Mouse (Mus musculus) 3134 (cell line): ENCODE data around the gene Dync1h1.
"Not testable (repeated sequence)": the region's sequence is repeated elsewhere in the genome, so short reads cannot be mapped to it uniquely, and the experiment has no call there.

Experiments
- DNase-seq: peaks from one replicate; pipeline ENCODE4 v3.0.0-alpha.2; 2011; ENCODE audit warnings: low spot score; ENCODE audit not compliant: insufficient read length; ENCODE audit errors: extremely low read depth

The Dync1h1 gene

DNA sequence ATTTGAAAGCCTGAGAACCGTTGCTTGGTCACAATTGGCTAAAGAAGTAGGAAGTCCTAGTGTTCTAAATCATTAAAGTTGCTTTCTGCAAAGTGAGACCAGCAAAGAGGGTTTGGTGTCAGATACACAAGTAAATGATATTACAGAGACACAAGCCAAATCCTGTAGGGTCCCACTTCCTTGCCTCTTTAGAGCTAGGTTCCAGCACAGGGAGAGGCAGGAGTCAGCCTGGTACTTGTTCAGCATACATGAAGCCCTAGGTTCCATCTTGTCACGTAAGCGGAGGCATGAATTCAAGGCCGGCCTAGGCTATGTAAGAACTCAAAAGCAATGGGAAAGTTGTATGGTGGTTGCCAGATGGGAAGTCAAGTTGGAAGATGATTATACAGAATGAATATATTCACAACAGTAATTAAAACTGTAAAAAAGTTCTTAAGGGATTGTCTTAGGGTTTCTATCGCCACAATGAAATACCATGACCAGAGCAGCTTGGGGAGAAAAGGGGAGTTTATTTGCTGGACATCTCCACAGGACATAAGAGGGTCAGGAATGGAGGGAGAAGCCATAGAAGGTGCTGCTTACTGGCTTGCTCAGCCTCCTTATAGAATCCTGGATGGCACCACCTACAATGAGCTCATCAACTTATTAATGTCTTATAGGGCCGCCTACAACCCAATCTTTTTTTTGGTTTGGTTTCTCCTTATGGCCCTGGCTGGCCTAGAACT lies 88.8 kb downstream of the Dync1h1 start:
- no peak for DNase-seq

DNA sequence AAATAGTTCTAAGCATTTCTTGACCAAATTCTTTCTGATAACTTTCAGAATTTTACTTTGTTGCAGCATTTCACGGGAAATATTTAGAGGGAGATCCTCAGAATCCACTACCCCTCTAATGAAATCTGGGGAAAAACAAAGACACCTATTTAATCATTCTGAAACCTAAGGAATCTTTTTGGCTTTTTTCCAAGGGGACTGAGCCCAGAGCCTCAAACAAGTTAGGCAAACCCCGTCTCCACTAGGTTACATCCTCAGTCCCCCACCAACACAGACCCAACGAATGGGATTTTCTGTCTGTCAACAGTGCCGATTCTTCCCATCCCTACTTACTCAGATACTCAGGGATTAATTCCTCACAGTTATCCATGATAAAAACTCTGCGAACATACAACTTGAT lies 92.1 kb downstream of the Dync1h1 start:
- not testable (repeated sequence) for DNase-seq

DNA sequence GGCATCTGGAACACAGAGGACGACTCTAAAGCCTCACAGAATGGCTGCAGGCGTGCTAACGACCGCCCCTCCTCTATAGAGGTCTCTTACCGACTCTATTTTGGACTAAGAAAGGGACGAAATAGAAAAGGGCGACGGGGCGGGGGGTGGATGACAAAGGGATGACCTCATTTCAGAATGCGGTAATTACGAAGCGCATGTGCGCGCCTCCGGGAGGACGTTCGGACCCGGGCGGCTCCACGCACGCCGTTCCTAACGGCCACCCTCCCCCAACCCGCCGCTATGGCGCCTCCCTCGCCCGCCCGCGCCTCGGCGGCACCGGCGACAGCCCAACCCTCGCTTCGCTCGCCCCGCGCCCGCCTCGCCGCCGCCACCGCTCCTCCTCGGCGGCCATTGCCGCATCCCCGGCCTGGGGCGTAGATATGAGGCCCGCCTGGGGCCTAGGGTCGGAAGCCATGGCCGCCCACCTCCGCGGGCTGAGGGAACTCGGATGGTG lies 94.5 kb downstream of the Dync1h1 start:
- DNase-seq = no peak

- peak; percentile 98 for DNase-seq
These were observed 95.1 kb downstream of the Dync1h1 start for GRCm38 (mm10) chr12:110696173-110696974.

GRCm38 (mm10) chr12:110696975-110697400 lies 95.7 kb downstream of the Dync1h1 start:
- DNase-seq = no peak

DNA sequence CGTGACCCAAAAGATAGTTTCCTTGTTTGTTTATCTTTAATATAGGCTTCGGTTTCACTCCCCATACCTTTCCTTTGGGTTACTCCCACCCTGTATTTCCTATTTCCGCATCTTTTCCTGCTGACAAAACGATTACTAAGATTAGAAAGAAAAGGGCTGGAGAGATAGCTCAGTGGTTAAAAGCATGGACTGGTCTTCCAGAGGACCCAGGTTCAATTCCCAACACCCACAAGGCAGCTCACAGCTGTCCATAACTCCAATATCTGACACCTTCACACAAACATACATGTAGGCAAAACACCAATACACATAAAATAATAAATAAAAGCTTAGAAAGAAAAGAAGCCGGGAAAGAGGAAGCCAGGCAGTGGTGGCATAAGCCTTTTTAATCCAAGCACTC lies 96.2 kb downstream of the Dync1h1 start:
- no peak for DNase-seq

GRCm38 (mm10) chr12:110698080-110698479 lies 96.8 kb downstream of the Dync1h1 start:
- DNase-seq = no peak

DNA sequence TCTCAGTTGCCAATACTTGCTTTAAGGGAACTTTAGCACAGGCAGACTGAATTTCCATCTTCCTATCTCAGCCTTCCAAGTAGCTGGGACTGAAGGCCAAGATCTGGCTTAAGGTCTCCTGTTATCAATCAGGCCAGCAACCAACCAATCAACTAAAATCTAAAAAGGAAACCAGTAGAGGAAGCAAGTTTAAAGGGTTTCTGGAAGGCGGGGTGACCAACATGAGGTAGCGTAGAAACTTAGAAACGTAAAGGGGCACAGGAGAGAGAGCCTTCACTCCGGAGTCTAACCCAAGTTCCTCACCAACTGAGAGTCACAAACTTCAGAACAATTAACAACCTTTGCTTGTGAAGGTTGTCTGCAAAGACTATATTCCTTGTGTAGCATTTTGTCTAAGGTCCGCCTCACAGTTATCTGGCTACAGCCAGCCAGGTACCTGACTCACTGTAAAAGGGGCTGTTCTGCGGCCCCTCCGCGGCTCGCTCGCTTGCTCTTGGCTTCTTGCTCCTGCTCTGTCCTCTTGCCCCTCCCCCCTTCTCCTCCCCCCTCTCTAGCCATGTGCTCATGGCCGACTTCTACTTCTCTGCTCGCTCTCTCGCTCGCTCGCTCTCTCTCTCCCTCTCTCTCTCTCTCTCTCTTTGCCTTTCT lies 97.4 kb downstream of the Dync1h1 start:
- no peak for DNase-seq

GRCm38 (mm10) chr12:110699171-110699547 lies 97.9 kb downstream of the Dync1h1 start:
- DNase-seq = no peak

DNA sequence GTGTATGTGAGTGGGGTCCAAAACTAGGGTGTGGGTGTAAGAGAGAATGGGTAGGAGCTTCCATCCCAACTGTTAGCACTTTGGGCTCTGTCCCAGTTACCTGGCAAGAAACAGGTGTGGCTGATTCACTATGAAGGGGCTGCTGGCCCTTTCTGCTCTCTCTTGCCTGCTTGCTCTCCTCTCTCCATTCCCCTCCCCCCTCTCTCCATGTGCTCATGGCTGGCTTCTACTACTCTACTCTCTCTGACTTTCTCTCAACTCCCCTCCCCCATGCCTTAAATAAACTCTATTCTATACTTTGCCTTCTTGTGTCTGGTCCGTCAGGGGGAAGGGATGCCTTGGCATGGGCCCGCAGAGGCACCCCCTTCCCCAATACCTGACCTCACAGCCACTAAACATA lies 99.5 kb downstream of the Dync1h1 start:
- no peak for DNase-seq

- peak; percentile 71 for DNase-seq
These were observed 100.1 kb downstream of the Dync1h1 start for GRCm38 (mm10) chr12:110701363-110701762.

DNA sequence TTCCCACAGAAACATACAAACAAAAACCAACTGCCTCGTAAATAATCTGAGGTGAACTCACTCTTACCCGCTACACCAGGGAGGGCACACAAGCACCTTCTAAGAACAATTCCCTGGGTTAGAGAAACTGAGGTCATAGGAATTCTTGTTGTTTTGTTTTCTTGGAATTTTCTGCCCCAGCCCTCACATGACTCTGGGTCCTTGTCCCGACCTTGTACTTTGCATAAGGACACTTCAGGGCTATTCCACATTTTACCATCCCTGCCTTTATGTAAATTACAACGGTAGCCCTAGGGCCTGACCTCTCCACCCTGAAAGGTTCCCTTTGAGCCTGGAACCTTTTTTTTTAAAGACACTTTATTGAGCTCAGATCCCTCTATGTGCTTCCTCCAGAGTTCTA lies 101.3 kb downstream of the Dync1h1 start, which contains the start of gene Hsp90aa1:
Hsp90aa1 (minus strand) TSS at position 173 of the 400 bp plus-strand sequence.
- DNase-seq = no peak

DNA sequence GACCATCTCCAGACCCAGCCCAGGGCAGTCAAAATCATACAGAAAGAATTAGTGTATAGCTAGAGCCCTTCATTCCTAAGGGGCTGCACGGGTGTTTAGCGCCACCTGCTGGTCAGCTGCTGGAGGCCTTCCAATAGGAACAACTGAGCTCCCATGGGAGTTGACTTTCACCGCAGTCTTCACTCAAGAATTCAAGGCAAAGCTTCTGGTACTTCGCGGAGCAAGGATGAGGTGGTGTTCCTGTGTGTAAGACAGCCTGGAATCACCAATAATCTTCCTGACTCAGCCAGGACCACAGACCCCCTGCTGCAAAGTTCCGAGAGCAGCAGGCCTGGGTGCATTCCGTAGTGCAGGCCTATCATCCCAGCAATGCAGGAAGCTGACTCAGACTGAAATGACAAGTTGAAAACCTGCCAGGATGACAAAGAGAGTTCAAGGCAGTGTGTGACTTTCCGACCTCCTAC lies 101.8 kb downstream of the Dync1h1 start:
- peak; percentile 86 for DNase-seq

DNA sequence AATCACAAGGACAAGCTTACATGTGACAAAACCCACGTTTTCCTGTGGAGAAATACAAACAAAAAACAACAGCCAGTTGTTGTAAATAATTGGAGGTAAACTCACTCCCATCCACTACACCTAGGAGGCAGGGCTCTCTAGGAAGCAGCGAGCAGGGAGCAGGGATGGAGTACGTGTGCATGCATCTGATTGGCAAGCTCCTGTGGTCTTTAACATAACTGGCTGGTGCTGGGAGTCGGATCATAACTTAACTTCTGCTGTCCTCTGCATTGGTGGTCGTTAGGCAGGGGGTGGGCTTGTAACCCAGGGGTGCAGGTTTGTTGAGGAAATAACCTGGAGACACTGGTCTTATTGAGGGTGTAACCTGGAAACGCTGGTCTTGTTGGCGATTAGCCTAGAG lies 102.4 kb downstream of the Dync1h1 start:
- DNase-seq = no peak

GRCm38 (mm10) chr12:110705419-110705818 lies 104.2 kb downstream of the Dync1h1 start:
- not testable (repeated sequence) for DNase-seq

GRCm38 (mm10) chr12:110706337-110707231 lies 105.3 kb downstream of the Dync1h1 start:
- peak; percentile 60 for DNase-seq

GRCm38 (mm10) chr12:110707451-110707850 lies 106.2 kb downstream of the Dync1h1 start:
- no peak for DNase-seq

GRCm38 (mm10) chr12:110711270-110711669 lies 110.0 kb downstream of the Dync1h1 start:
- no peak for DNase-seq

DNA sequence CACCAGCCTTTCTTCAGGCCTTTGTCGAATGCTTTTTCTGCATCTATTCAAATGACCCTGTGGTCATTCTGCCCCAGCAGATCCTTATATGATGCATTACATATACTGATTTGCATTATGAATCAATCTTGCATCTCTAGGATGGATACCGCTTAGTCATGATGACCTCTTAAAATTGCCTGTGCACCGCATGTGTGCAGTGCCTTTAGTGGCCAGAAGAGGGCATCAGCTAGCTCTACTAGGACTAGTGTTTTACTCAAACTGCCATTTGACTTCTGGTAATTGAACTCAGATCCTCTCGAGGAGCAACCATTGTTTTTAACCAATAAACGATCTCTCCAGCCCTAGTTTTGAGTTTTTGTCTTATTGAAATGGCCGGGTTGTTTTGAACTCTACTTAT lies 112.5 kb downstream of the Dync1h1 start:
- DNase-seq = no peak

DNA sequence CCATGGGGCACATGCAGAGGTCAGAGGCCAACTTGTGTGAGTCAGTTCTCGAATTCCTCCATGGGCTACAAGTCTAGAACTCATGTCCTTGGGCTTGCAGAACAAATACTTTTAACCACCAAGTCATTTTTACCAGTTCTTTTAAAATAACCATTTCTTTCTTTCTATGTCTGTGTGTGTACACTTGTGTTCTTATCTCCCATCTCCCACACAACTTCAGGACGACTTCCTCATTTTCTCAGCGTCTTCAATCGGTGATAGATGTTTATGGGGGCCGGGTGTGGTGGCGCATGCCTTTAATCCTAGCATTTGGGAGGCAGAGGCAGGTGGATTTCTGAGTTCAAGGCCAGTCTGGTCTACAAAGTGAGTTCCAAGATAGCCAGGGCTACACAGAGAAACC lies 113.0 kb downstream of the Dync1h1 start:
- DNase-seq = no peak
